ENCODE assay signal across 8 mouse cellular contexts in the genomic region with DNA sequence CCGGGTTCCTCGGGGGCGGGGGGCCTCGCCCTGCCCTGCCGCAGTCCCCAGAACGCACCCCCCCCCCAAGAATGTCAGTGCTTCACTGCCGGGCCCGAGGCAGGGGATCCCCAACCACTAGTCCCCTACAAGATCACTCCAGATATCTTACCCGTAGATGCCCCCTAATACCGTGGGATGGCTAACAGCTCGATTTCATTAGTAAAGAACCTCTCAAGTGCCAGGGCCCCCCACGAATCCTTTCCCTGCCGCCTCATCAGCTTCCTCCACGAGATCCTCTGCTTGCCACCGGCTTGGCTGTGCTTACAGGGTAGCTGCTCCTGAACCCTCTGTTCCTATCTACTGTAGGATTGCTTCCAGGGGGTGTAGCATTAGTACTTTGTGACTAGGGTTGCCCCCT. TPM values are rescaled to one million over a fixed set of nuclear protein-coding genes. Genes with fewer than 3 reads are reported as not detected.
DNase-seq lines count a peak whose midpoint lies in the region; ATAC-seq and TF ChIP-seq lines count a peak whose summit lies in the region.

No protein-coding gene starts in this region.

- 0 out of 2 replicates have a peak, but pooled peaks cover 9% of the 10 kb centered on the region for H3K4me1 ChIP-seq in kidney, postnatal 0 days (replicated peaks; ENCODE audit: insufficient read depth, low read length)
- peaks cover 24% of the 10 kb centered on the region for H3K4me1 ChIP-seq in forebrain, embryonic 15.5 days
- 0 out of 2 replicates have a peak, but pooled peaks cover 4% of the 10 kb centered on the region for H3K4me1 ChIP-seq in lung, postnatal 0 days (ENCODE audit: insufficient read depth, low read depth, low read length)

- H3K4me3 ChIP-seq in kidney, postnatal 0 days (replicated peaks; ENCODE audit: low read depth, low read length), result peak overlapping the region; percentile 70
- peak overlapping the region; percentile 72 for H3K4me3 ChIP-seq in forebrain, embryonic 15.5 days
- peak overlapping the region; percentile 84 for H3K4me3 ChIP-seq in lung, postnatal 0 days (ENCODE audit: low read depth, low read length)

- peak; percentile 43 for DNase-seq in kidney, postnatal 0 days (ENCODE audit: low spot score)
- no peak for DNase-seq in kidney, adult 8-10 months
- peak; percentile 25 for DNase-seq in adipocyte (ENCODE audit: low spot score)
- DNase-seq in lung, postnatal 0 days (ENCODE audit: low spot score), result no peak
- no peak for DNase-seq in frontal cortex, postnatal 25 days (ENCODE audit: low spot score in 2 of 2)
- DNase-seq in T-cell, adult 2 months (ENCODE audit: low spot score), result no peak
- no peak for DNase-seq in ovary, postnatal 10 days (ENCODE audit: low spot score)

- ATAC-seq in kidney, postnatal 0 days (replicated peaks; ENCODE audit: low FRiP score, low read depth), result peak; percentile 1; the same call in 1 of the 2 replicates
- ATAC-seq in forebrain, embryonic 15.5 days (replicated peaks), result peak; percentile 64
- ATAC-seq in lung, postnatal 0 days, result peak; percentile 2; the same call in 1 of the 2 replicates

- H3K27ac ChIP-seq in kidney, postnatal 0 days, result peak overlapping the region; percentile 92
- peak overlapping the region; percentile 94 for H3K27ac ChIP-seq in forebrain, embryonic 15.5 days (replicated peaks)
- peak overlapping the region; percentile 98 for H3K27ac ChIP-seq in lung, postnatal 0 days (ENCODE audit: low read length)

- H3K4me2 ChIP-seq in kidney, postnatal 0 days (ENCODE audit: low read length), result peak overlapping the region; percentile 84
- peak overlapping the region; percentile 76 for H3K4me2 ChIP-seq in forebrain, embryonic 15.5 days (replicated peaks)
- H3K4me2 ChIP-seq in lung, postnatal 0 days (replicated peaks; ENCODE audit: low read depth, low read length), result peak overlapping the region; percentile 73

- H3K27me3 ChIP-seq in kidney, postnatal 0 days (ENCODE audit: insufficient read depth, low read length), result no peaks in the 10 kb centered on the region
- no peaks in the 10 kb centered on the region for H3K27me3 ChIP-seq in forebrain, embryonic 15.5 days
- H3K27me3 ChIP-seq in lung, postnatal 0 days (replicated peaks; ENCODE audit: insufficient read depth, low read length), result no peaks in the 10 kb centered on the region

- H3K9me3 ChIP-seq in kidney, postnatal 0 days (replicated peaks; ENCODE audit: low read length), result no peaks in the 10 kb centered on the region
- no peaks in the 10 kb centered on the region for H3K9me3 ChIP-seq in forebrain, embryonic 15.5 days
- no peaks in the 10 kb centered on the region for H3K9me3 ChIP-seq in lung, postnatal 0 days (ENCODE audit: low read length)

- peak overlapping the region; percentile 83 for H3K9ac ChIP-seq in kidney, postnatal 0 days (ENCODE audit: low read depth, low read length)
- peak overlapping the region; percentile 87 for H3K9ac ChIP-seq in forebrain, embryonic 15.5 days (replicated peaks)
- H3K9ac ChIP-seq in lung, postnatal 0 days (replicated peaks; ENCODE audit: low read depth), result peak overlapping the region; percentile 96

- WGBS in kidney, postnatal 0 days, result 0% methylated on average over 10 of the region's 15 CpGs
- 0% methylated on average over 13 of the region's 15 CpGs for WGBS in forebrain, embryonic 15.5 days
- 0% methylated on average over 8 of the region's 15 CpGs for WGBS in lung, postnatal 0 days

- no peak for TF ChIP-seq CTCF in kidney, postnatal 0 days (IDR thresholded peaks at IDR 0.05; ENCODE audit: low read depth)
- TF ChIP-seq CTCF in lung, postnatal 0 days (IDR thresholded peaks at IDR 0.05), result no peak

- peaks cover 15% of the 10 kb centered on the region for H3K36me3 ChIP-seq in kidney, postnatal 0 days (ENCODE audit: insufficient read depth, low read length)
- H3K36me3 ChIP-seq in forebrain, embryonic 15.5 days, result peaks cover 27% of the 10 kb centered on the region
- no peaks in the 10 kb centered on the region for H3K36me3 ChIP-seq in lung, postnatal 0 days (ENCODE audit: insufficient read depth, low read length)

- no peak for TF ChIP-seq EP300 in lung, postnatal 0 days (IDR thresholded peaks at IDR 0.05)

RNA-seq across cellular contexts. Expression of a gene that starts 0.3 kb away (rescaled TPM):
- polyA plus RNA-seq in kidney, postnatal 0 days (2015; fragmentation: Nextera tagmentation; extraction: Ambion mirVana), result 22.7 and 23.5 TPM in 2 replicates
- 39.7 and 45.8 TPM in 2 replicates for polyA plus RNA-seq in forebrain, embryonic 15.5 days (2015; fragmentation: Nextera tagmentation; extraction: Ambion mirVana)
- 0.42 and 1.2 TPM in 2 replicates for polyA plus RNA-seq in lung, postnatal 0 days (2015; fragmentation: Nextera tagmentation; extraction: Ambion mirVana)

RNA-seq across cellular contexts. Expression of a gene that starts 0.5 kb away (rescaled TPM):
- 4.7 and 5.6 TPM in 2 replicates for polyA plus RNA-seq in kidney, postnatal 0 days (2015; fragmentation: Nextera tagmentation; extraction: Ambion mirVana)
- 6.1 and 6.5 TPM in 2 replicates for polyA plus RNA-seq in forebrain, embryonic 15.5 days (2015; fragmentation: Nextera tagmentation; extraction: Ambion mirVana)
- polyA plus RNA-seq in lung, postnatal 0 days (2015; fragmentation: Nextera tagmentation; extraction: Ambion mirVana), result 3.4 and 3.8 TPM in 2 replicates

RNA-seq across cellular contexts. Expression of a gene that starts 5.4 kb away (rescaled TPM):
- 4.7 and 5.7 TPM in 2 replicates for polyA plus RNA-seq in kidney, postnatal 0 days (2015; fragmentation: Nextera tagmentation; extraction: Ambion mirVana)
- polyA plus RNA-seq in forebrain, embryonic 15.5 days (2015; fragmentation: Nextera tagmentation; extraction: Ambion mirVana), result 0.89 TPM in 1 of 2 replicates, not detected in the other
- polyA plus RNA-seq in lung, postnatal 0 days (2015; fragmentation: Nextera tagmentation; extraction: Ambion mirVana), result 2.1 and 4.4 TPM in 2 replicates

RNA-seq across cellular contexts. Expression of a gene that starts 6.2 kb away (rescaled TPM):
- 30.4 and 31.8 TPM in 2 replicates for polyA plus RNA-seq in kidney, postnatal 0 days (2015; fragmentation: Nextera tagmentation; extraction: Ambion mirVana)
- polyA plus RNA-seq in forebrain, embryonic 15.5 days (2015; fragmentation: Nextera tagmentation; extraction: Ambion mirVana), result 52.1 TPM in 2 replicates
- 20.5 and 20.8 TPM in 2 replicates for polyA plus RNA-seq in lung, postnatal 0 days (2015; fragmentation: Nextera tagmentation; extraction: Ambion mirVana)

RNA-seq across cellular contexts. Expression of a gene that starts 6.5 kb away (rescaled TPM):
- polyA plus RNA-seq in kidney, postnatal 0 days (2015; fragmentation: Nextera tagmentation; extraction: Ambion mirVana), result 12.8 and 14.1 TPM in 2 replicates
- 11.6 and 12.5 TPM in 2 replicates for polyA plus RNA-seq in forebrain, embryonic 15.5 days (2015; fragmentation: Nextera tagmentation; extraction: Ambion mirVana)
- polyA plus RNA-seq in lung, postnatal 0 days (2015; fragmentation: Nextera tagmentation; extraction: Ambion mirVana), result 22.4 and 24.6 TPM in 2 replicates

Comparison
In these comparisons a context has a peak if more than half of its experiments do, and no peak if none do; other contexts are left out.
1. DNase-seq: peak in kidney, postnatal 0 days (single experiment) and adipocyte (single experiment); none in kidney, adult 8-10 months (0 of 2), lung, postnatal 0 days (single experiment), frontal cortex, postnatal 25 days (0 of 2), T-cell, adult 2 months (single experiment) and ovary, postnatal 10 days (single experiment).
2. ATAC-seq: peak in every context shown above with its lines; median percentile 64 in forebrain, embryonic 15.5 days; 2 in lung, postnatal 0 days; 1 in kidney, postnatal 0 days.
3. RNA of a gene that starts 0.3 kb away (polyA plus RNA-seq): 39.7 to 45.8 TPM in forebrain, embryonic 15.5 days and 22.7 to 23.5 TPM in kidney, postnatal 0 days; 0.42 to 1.2 TPM in lung, postnatal 0 days; every median in the first group is over 10 times any median in the second.
4. Peak in every context shown above with its lines, with median percentiles within 50 percentile points of each other: H3K27ac ChIP-seq, H3K4me2 ChIP-seq, H3K4me3 ChIP-seq and H3K9ac ChIP-seq.